11 mouse cellular contexts compared by ENCODE assay signal in genomic region chr17:27635575-27635903, GRCm38 (mm10). TPM values are rescaled to one million over a fixed set of nuclear protein-coding genes. Genes with fewer than 3 reads are reported as not detected.
DNase-seq lines count a peak whose midpoint lies in the region; ATAC-seq and TF ChIP-seq lines count a peak whose summit lies in the region.
"Not testable (repeated sequence)": the region's sequence is repeated elsewhere in the genome, so short reads cannot be mapped to it uniquely, and the experiment has no call there.
"Had no signal": no experiment of that assay in that cellular context is flagged by ENCODE, and none has a peak within 500 bp of the region (broad histone marks: within the 10 kb centered on the region; RNA-seq: fewer than 3 reads in every experiment).

No protein-coding gene starts in this region.

- dilution Hi-C loops in CH12.LX (cut with MboI; ENCODE audit: extremely low pct_ligation_motif_present, extremely low pct_unique_long_range_greater_than_20kb, low sequenced_read_pairs): not testable (repeated sequence)

- H3K4me2 ChIP-seq in CH12.LX (ENCODE audit: insufficient read depth, low read depth, poor library complexity, severe bottlenecking): not testable (repeated sequence)
- peak overlapping the region; percentile 64 for H3K4me2 ChIP-seq in embryonic facial prominence, embryonic 11.5 days (ENCODE audit: low read depth, low read length)
- H3K4me2 ChIP-seq in forebrain, embryonic 16.5 days (ENCODE audit: low read length): peak overlapping the region; percentile 54
- H3K4me2 ChIP-seq in hindbrain, embryonic 12.5 days (replicated peaks): peak overlapping the region; percentile 82
- peak overlapping the region; percentile 74 for H3K4me2 ChIP-seq in kidney, embryonic 16.5 days (replicated peaks; ENCODE audit: low read depth, low read length)
- peak overlapping the region; percentile 89 for H3K4me2 ChIP-seq in liver, embryonic 13.5 days
- H3K4me2 ChIP-seq in midbrain, embryonic 12.5 days (replicated peaks): peak overlapping the region; percentile 95

- not testable (repeated sequence) for TF ChIP-seq CTCF in CH12.LX (conservative IDR thresholded peaks at IDR 0.05 in 1 of 2, IDR thresholded peaks at IDR 0.05 in 1 of 2; ENCODE audit: low read depth in 2 of 2, low read length in 2 of 2); small intestine, adult 2 months (IDR thresholded peaks at IDR 0.05; ENCODE audit: extremely low read depth, insufficient read length, insufficient replicate concordance, low read depth, low read length)

- H3K4me3 ChIP-seq in CH12.LX (replicated peaks in 1 of 3; ENCODE audit: low read depth in 2 of 3, low read length in 2 of 3, poor library complexity in 1 of 3): peak overlapping the region; percentile 58 to 100 (median 98)
- peak overlapping the region; percentile 88 for H3K4me3 ChIP-seq in embryonic facial prominence, embryonic 11.5 days (ENCODE audit: low read depth, low read length)
- peak overlapping the region; percentile 78 for H3K4me3 ChIP-seq in forebrain, embryonic 16.5 days (replicated peaks; ENCODE audit: low read length)
- H3K4me3 ChIP-seq in hindbrain, embryonic 12.5 days: peak overlapping the region; percentile 90
- H3K4me3 ChIP-seq in kidney, embryonic 16.5 days (ENCODE audit: low read length): peak overlapping the region; percentile 98
- H3K4me3 ChIP-seq in liver, embryonic 13.5 days (replicated peaks): peak overlapping the region; percentile 88
- peak overlapping the region; percentile 84 for H3K4me3 ChIP-seq in midbrain, embryonic 12.5 days
- peak overlapping the region; percentile 81 for H3K4me3 ChIP-seq in small intestine, adult 2 months (ENCODE audit: low read depth, low read length)

- H3K9me3 ChIP-seq in CH12.LX (replicated peaks; ENCODE audit: low read length); embryonic facial prominence, embryonic 11.5 days (replicated peaks; ENCODE audit: control insufficient read depth, low read length); forebrain, embryonic 16.5 days (ENCODE audit: control insufficient read depth, low read length); hindbrain, embryonic 12.5 days (replicated peaks); kidney, embryonic 16.5 days (ENCODE audit: low read length); liver, embryonic 13.5 days (replicated peaks); midbrain, embryonic 12.5 days: not testable (repeated sequence)

- H3K36me3 ChIP-seq in CH12.LX (replicated peaks in 1 of 2; ENCODE audit: control insufficient read depth in 1 of 2, insufficient read depth in 1 of 2, low read length in 1 of 2): peaks cover 37 to 41% of the 10 kb centered on the region in 2 experiments
- not testable (repeated sequence) for H3K36me3 ChIP-seq in embryonic facial prominence, embryonic 11.5 days (replicated peaks; ENCODE audit: control insufficient read depth, insufficient read depth, low read depth, low read length)
- H3K36me3 ChIP-seq in forebrain, embryonic 16.5 days (ENCODE audit: control insufficient read depth, insufficient read depth): peaks cover 15% of the 10 kb centered on the region
- H3K36me3 ChIP-seq in hindbrain, embryonic 12.5 days: peaks cover 31% of the 10 kb centered on the region
- peaks cover 33% of the 10 kb centered on the region for H3K36me3 ChIP-seq in kidney, embryonic 16.5 days (ENCODE audit: insufficient read depth, low read length)
- peaks cover 37% of the 10 kb centered on the region for H3K36me3 ChIP-seq in liver, embryonic 13.5 days
- peaks cover 33% of the 10 kb centered on the region for H3K36me3 ChIP-seq in midbrain, embryonic 12.5 days
- H3K36me3 ChIP-seq in small intestine, adult 2 months (ENCODE audit: control insufficient read depth, insufficient read depth, low read length): peaks cover 32% of the 10 kb centered on the region

- H3K27ac ChIP-seq in CH12.LX (ENCODE audit: insufficient read depth, low read depth): not testable (repeated sequence)
- peak overlapping the region; percentile 86 for H3K27ac ChIP-seq in embryonic facial prominence, embryonic 11.5 days (replicated peaks; ENCODE audit: low read depth, low read length)
- H3K27ac ChIP-seq in forebrain, embryonic 16.5 days (ENCODE audit: low read length): peak overlapping the region; percentile 87
- H3K27ac ChIP-seq in hindbrain, embryonic 12.5 days: peak overlapping the region; percentile 87
- H3K27ac ChIP-seq in kidney, embryonic 16.5 days (ENCODE audit: low read length): peak overlapping the region; percentile 79
- peak overlapping the region; percentile 69 for H3K27ac ChIP-seq in liver, embryonic 13.5 days
- H3K27ac ChIP-seq in midbrain, embryonic 12.5 days (replicated peaks): peak overlapping the region; percentile 90
- peak overlapping the region; percentile 30; the same call in 1 of the 2 replicates for H3K27ac ChIP-seq in small intestine, adult 2 months (ENCODE audit: insufficient read depth, low read depth, low read length)

- WGBS in embryonic facial prominence, embryonic 11.5 days: 52% methylated on average over 9 of the region's 9 CpGs
- 48% methylated on average over 9 of the region's 9 CpGs for WGBS in forebrain, embryonic 16.5 days
- WGBS in hindbrain, embryonic 12.5 days: 49% methylated on average over 9 of the region's 9 CpGs
- 33% methylated on average over 9 of the region's 9 CpGs for WGBS in kidney, embryonic 16.5 days
- 26% methylated on average over 9 of the region's 9 CpGs for WGBS in liver, embryonic 13.5 days (ENCODE audit: insufficient replicate concordance)
- 53% methylated on average over 9 of the region's 9 CpGs for WGBS in midbrain, embryonic 12.5 days
- WGBS in small intestine, adult 2 months: 24% methylated on average over 9 of the region's 9 CpGs

- ATAC-seq in embryonic facial prominence, embryonic 11.5 days (replicated peaks; ENCODE audit: insufficient number of reproducible peaks, low FRiP score, low TSS enrichment, low read depth); forebrain, embryonic 16.5 days; hindbrain, embryonic 12.5 days (ENCODE audit: low FRiP score); kidney, embryonic 16.5 days (ENCODE audit: low FRiP score, low TSS enrichment); midbrain, embryonic 12.5 days (ENCODE audit: low FRiP score, low read depth): not testable (repeated sequence)
- ATAC-seq in liver, embryonic 13.5 days (ENCODE audit: low read depth): 0 out of 2 replicates have a peak, but pooled peaks have one; percentile 1

- in situ Hi-C loops in CH12.LX (cut with MboI; ENCODE audit: low pct_ligation_motif_present, low pct_unique_long_range_greater_than_20kb, low sequenced_read_pairs): not testable (repeated sequence)

- not testable (repeated sequence) for TF ChIP-seq POLR2A in CH12.LX (IDR thresholded peaks at IDR 0.05; ENCODE audit: low read depth, low read length); small intestine, adult 2 months (IDR thresholded peaks at IDR 0.05; ENCODE audit: low read depth, low read length)

- H3K4me1 ChIP-seq in CH12.LX (ENCODE audit: control insufficient read depth in 1 of 2, insufficient read depth in 2 of 2): peaks cover 4 to 34% of the 10 kb centered on the region in 2 experiments
- H3K4me1 ChIP-seq in embryonic facial prominence, embryonic 11.5 days (ENCODE audit: control insufficient read depth, insufficient read depth, low read length); small intestine, adult 2 months (ENCODE audit: control insufficient read depth, insufficient read depth, insufficient read length, low read length): not testable (repeated sequence)
- H3K4me1 ChIP-seq in forebrain, embryonic 16.5 days (replicated peaks; ENCODE audit: control insufficient read depth, insufficient read depth, low read length): peaks cover 36% of the 10 kb centered on the region
- H3K4me1 ChIP-seq in hindbrain, embryonic 12.5 days: peaks cover 34% of the 10 kb centered on the region
- peaks cover 38% of the 10 kb centered on the region for H3K4me1 ChIP-seq in kidney, embryonic 16.5 days (ENCODE audit: insufficient read depth, low read length)
- H3K4me1 ChIP-seq in liver, embryonic 13.5 days (replicated peaks): peaks cover 52% of the 10 kb centered on the region
- peaks cover 35% of the 10 kb centered on the region for H3K4me1 ChIP-seq in midbrain, embryonic 12.5 days

- not testable (repeated sequence) for TF ChIP-seq RAD21 in CH12.LX (IDR thresholded peaks at IDR 0.05; ENCODE audit: low read depth, low read length)

- peak overlapping the region; percentile 63 for H3K9ac ChIP-seq in CH12.LX (ENCODE audit: insufficient read depth, low read depth)
- H3K9ac ChIP-seq in embryonic facial prominence, embryonic 11.5 days (replicated peaks; ENCODE audit: low read length): peak overlapping the region; percentile 65
- H3K9ac ChIP-seq in forebrain, embryonic 16.5 days (replicated peaks; ENCODE audit: low read depth, low read length): peak overlapping the region; percentile 64
- H3K9ac ChIP-seq in hindbrain, embryonic 12.5 days; midbrain, embryonic 12.5 days (replicated peaks): not testable (repeated sequence)
- peak overlapping the region; percentile 95 for H3K9ac ChIP-seq in kidney, embryonic 16.5 days (replicated peaks; ENCODE audit: low read length)
- H3K9ac ChIP-seq in liver, embryonic 13.5 days: peak overlapping the region; percentile 96

- not testable (repeated sequence) for DNase-seq in CH12.LX (ENCODE audit: extremely low read depth); embryonic facial prominence, embryonic 11.5 days (ENCODE audit: low spot score); liver, embryonic 13.5 days

- peaks cover 42% of the 10 kb centered on the region for H3K79me2 ChIP-seq in CH12.LX (replicated peaks; ENCODE audit: control insufficient read depth, extremely low read depth, insufficient read depth, poor library complexity, severe bottlenecking)

- not testable (repeated sequence) for H3K27me3 ChIP-seq in CH12.LX (replicated peaks); embryonic facial prominence, embryonic 11.5 days (ENCODE audit: control insufficient read depth, insufficient read depth, low read length); forebrain, embryonic 16.5 days (replicated peaks; ENCODE audit: control insufficient read depth, insufficient read depth, low read length); hindbrain, embryonic 12.5 days; kidney, embryonic 16.5 days (ENCODE audit: insufficient read depth, low read length); liver, embryonic 13.5 days; midbrain, embryonic 12.5 days; small intestine, adult 2 months (ENCODE audit: control insufficient read depth, insufficient read depth, low read length)

- TF ChIP-seq EP300 in CH12.LX (IDR thresholded peaks at IDR 0.05; ENCODE audit: low read length): not testable (repeated sequence)

RNA-seq across cellular contexts. Expression of gene RPS10-NUDT3, which starts 0.5 kb away (rescaled TPM):
- total RNA-seq in CH12.LX (2012; rRNA removed) (not detected in 2 replicates), CH12.LX (2014; rRNA removed) (not detected in 2 replicates)
- 30.3 and 54.1 TPM in 2 replicates for polyA plus RNA-seq in CH12.LX (2012; ENCODE audit: insufficient read length, low read depth)
- polyA plus RNA-seq in embryonic facial prominence, embryonic 11.5 days (2014; fragmentation: Nextera tagmentation; extraction: Ambion mirVana): not detected in 2 replicates
- not detected in 2 replicates for polyA plus RNA-seq in forebrain, embryonic 16.5 days (2015; fragmentation: Nextera tagmentation; extraction: Ambion mirVana)
- polyA plus RNA-seq in hindbrain, embryonic 12.5 days (2016; fragmentation: Nextera tagmentation; extraction: Ambion mirVana): not detected in 2 replicates
- polyA plus RNA-seq in kidney, embryonic 16.5 days (2015; fragmentation: Nextera tagmentation; extraction: Ambion mirVana): not detected in 2 replicates
- not detected in 2 replicates for polyA plus RNA-seq in liver, embryonic 13.5 days (2015; fragmentation: Nextera tagmentation; extraction: Ambion mirVana)
- not detected in 2 replicates for polyA plus RNA-seq in midbrain, embryonic 12.5 days (2016; fragmentation: Nextera tagmentation; extraction: Ambion mirVana)
- not detected in 2 replicates for polyA plus RNA-seq in small intestine, adult 2 months (2012; rRNA removed)
- total RNA-seq: adrenal gland, postnatal 25 days; gastrocnemius, postnatal 25 days; hematopoietic stem cell, adult 5-6 weeks had no signal

RNA-seq across cellular contexts. Expression of gene Rps10, which starts 0.9 kb away (rescaled TPM):
- total RNA-seq in CH12.LX (2012; rRNA removed) (3,372 and 3,437 TPM in 2 replicates), CH12.LX (2014; rRNA removed) (2,694 and 3,351 TPM in 2 replicates)
- polyA plus RNA-seq in CH12.LX (2012; ENCODE audit: insufficient read length, low read depth): 2,297 and 2,522 TPM in 2 replicates
- 919 and 920 TPM in 2 replicates for polyA plus RNA-seq in embryonic facial prominence, embryonic 11.5 days (2014; fragmentation: Nextera tagmentation; extraction: Ambion mirVana)
- 467 and 512 TPM in 2 replicates for polyA plus RNA-seq in forebrain, embryonic 16.5 days (2015; fragmentation: Nextera tagmentation; extraction: Ambion mirVana)
- 618 and 712 TPM in 2 replicates for polyA plus RNA-seq in hindbrain, embryonic 12.5 days (2016; fragmentation: Nextera tagmentation; extraction: Ambion mirVana)
- polyA plus RNA-seq in kidney, embryonic 16.5 days (2015; fragmentation: Nextera tagmentation; extraction: Ambion mirVana): 825 and 828 TPM in 2 replicates
- 778 and 786 TPM in 2 replicates for polyA plus RNA-seq in liver, embryonic 13.5 days (2015; fragmentation: Nextera tagmentation; extraction: Ambion mirVana)
- polyA plus RNA-seq in midbrain, embryonic 12.5 days (2016; fragmentation: Nextera tagmentation; extraction: Ambion mirVana): 694 and 702 TPM in 2 replicates
- 1,015 and 1,308 TPM in 2 replicates for polyA plus RNA-seq in small intestine, adult 2 months (2012; rRNA removed)

RNA-seq across cellular contexts. Expression of gene Nudt3, which starts 12.2 kb away (rescaled TPM):
- total RNA-seq in CH12.LX (2012; rRNA removed): 69.2 and 81.9 TPM in 2 replicates
- 44.6 and 54.4 TPM in 2 replicates for total RNA-seq in CH12.LX (2014; rRNA removed)
- 58.3 and 64.5 TPM in 2 replicates for polyA plus RNA-seq in CH12.LX (2012; ENCODE audit: insufficient read length, low read depth)
- polyA plus RNA-seq in embryonic facial prominence, embryonic 11.5 days (2014; fragmentation: Nextera tagmentation; extraction: Ambion mirVana): 37.2 and 37.3 TPM in 2 replicates
- 272 and 293 TPM in 2 replicates for polyA plus RNA-seq in forebrain, embryonic 16.5 days (2015; fragmentation: Nextera tagmentation; extraction: Ambion mirVana)
- polyA plus RNA-seq in hindbrain, embryonic 12.5 days (2016; fragmentation: Nextera tagmentation; extraction: Ambion mirVana): 199 and 204 TPM in 2 replicates
- 81.8 and 84.1 TPM in 2 replicates for polyA plus RNA-seq in kidney, embryonic 16.5 days (2015; fragmentation: Nextera tagmentation; extraction: Ambion mirVana)
- 31.3 and 33.9 TPM in 2 replicates for polyA plus RNA-seq in liver, embryonic 13.5 days (2015; fragmentation: Nextera tagmentation; extraction: Ambion mirVana)
- polyA plus RNA-seq in midbrain, embryonic 12.5 days (2016; fragmentation: Nextera tagmentation; extraction: Ambion mirVana): 189 and 196 TPM in 2 replicates
- 26.8 and 58.9 TPM in 2 replicates for polyA plus RNA-seq in small intestine, adult 2 months (2012; rRNA removed)

RNA-seq across cellular contexts. Expression of gene Pacsin1, which starts 19.8 kb away (rescaled TPM):
- total RNA-seq in CH12.LX (2012; rRNA removed): 11.4 and 13.2 TPM in 2 replicates
- total RNA-seq in CH12.LX (2014; rRNA removed): 1.9 and 2.3 TPM in 2 replicates
- 14.0 and 15.9 TPM in 2 replicates for polyA plus RNA-seq in CH12.LX (2012; ENCODE audit: insufficient read length, low read depth)
- polyA plus RNA-seq in embryonic facial prominence, embryonic 11.5 days (2014; fragmentation: Nextera tagmentation; extraction: Ambion mirVana): 4.7 and 6.4 TPM in 2 replicates
- polyA plus RNA-seq in forebrain, embryonic 16.5 days (2015; fragmentation: Nextera tagmentation; extraction: Ambion mirVana): 32.9 and 44.2 TPM in 2 replicates
- 11.0 and 13.4 TPM in 2 replicates for polyA plus RNA-seq in hindbrain, embryonic 12.5 days (2016; fragmentation: Nextera tagmentation; extraction: Ambion mirVana)
- polyA plus RNA-seq in kidney, embryonic 16.5 days (2015; fragmentation: Nextera tagmentation; extraction: Ambion mirVana): 1.4 and 1.7 TPM in 2 replicates
- 0.20 and 0.32 TPM in 2 replicates for polyA plus RNA-seq in liver, embryonic 13.5 days (2015; fragmentation: Nextera tagmentation; extraction: Ambion mirVana)
- 6.3 and 6.7 TPM in 2 replicates for polyA plus RNA-seq in midbrain, embryonic 12.5 days (2016; fragmentation: Nextera tagmentation; extraction: Ambion mirVana)
- 1.2 and 2.2 TPM in 2 replicates for polyA plus RNA-seq in small intestine, adult 2 months (2012; rRNA removed)
- total RNA-seq: hematopoietic stem cell, adult 5-6 weeks had no signal

Comparison
In these comparisons a context has a peak if more than half of its experiments do, and no peak if none do; other contexts are left out.
1. RNA of gene RPS10-NUDT3, which starts 0.5 kb away (polyA plus RNA-seq): 30.3 to 54.1 TPM in CH12.LX; not detected in embryonic facial prominence, embryonic 11.5 days, not detected in forebrain, embryonic 16.5 days, not detected in hindbrain, embryonic 12.5 days, not detected in kidney, embryonic 16.5 days, not detected in liver, embryonic 13.5 days, not detected in midbrain, embryonic 12.5 days and not detected in small intestine, adult 2 months; every median in the first group is over 10 times any median in the second.
2. Peak in every context shown above with its lines, with median percentiles within 50 percentile points of each other: H3K4me3 ChIP-seq.